Comparison of ENCODE assay signal across 15 mouse cellular contexts in the genomic region with DNA sequence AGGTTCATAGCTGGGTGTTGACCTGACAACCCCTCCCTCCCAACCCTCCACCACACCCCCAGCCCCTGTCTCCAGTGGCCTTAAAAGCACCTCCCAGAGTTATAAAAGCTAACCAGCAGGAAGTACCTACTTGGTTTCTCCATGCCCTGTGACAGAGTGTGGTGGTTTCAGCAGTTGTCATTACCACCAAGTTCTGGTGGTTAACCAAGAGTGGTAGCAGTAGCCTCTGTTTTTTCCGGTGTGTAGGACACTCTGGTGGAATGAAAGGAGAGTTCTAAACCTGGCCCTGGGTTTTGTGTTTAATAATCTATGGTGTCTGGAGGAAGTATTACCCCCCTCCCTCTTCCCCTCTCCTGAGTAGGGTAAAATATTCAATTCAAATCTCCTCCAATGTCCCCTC. TPM values are rescaled to one million over a fixed set of nuclear protein-coding genes. Genes with fewer than 3 reads are reported as not detected.
"Had no signal": no experiment of that assay in that cellular context is flagged by ENCODE, and none has a peak within 500 bp of the region (broad histone marks: within the 10 kb centered on the region; RNA-seq: fewer than 3 reads in every experiment).

No protein-coding gene starts in this region.

- H3K27ac ChIP-seq: midbrain, embryonic 13.5 days; midbrain, embryonic 15.5 days; neural tube, embryonic 12.5 days; stomach, embryonic 15.5 days; stomach, postnatal 0 days had no signal

- H3K4me2 ChIP-seq: lung, embryonic 14.5 days; midbrain, embryonic 11.5 days; midbrain, embryonic 13.5 days; midbrain, embryonic 15.5 days; neural tube, embryonic 12.5 days; stomach, embryonic 15.5 days had no signal

- H3K9me3 ChIP-seq: midbrain, embryonic 15.5 days; neural tube, embryonic 12.5 days; stomach, embryonic 15.5 days had no signal

- H3K27me3 ChIP-seq: megakaryocyte, embryonic 14.5 days; midbrain, embryonic 13.5 days; midbrain, embryonic 15.5 days; neural tube, embryonic 12.5 days; stomach, embryonic 15.5 days had no signal

- H3K4me3 ChIP-seq: megakaryocyte, embryonic 14.5 days; midbrain, embryonic 13.5 days; midbrain, embryonic 15.5 days; neural tube, embryonic 12.5 days; stomach, embryonic 15.5 days had no signal

- ATAC-seq: lung, postnatal 0 days; midbrain, embryonic 13.5 days; midbrain, embryonic 15.5 days had no signal

- DNase-seq: lung, adult 18-20 months; lung, embryonic 14.5 days; lung, postnatal 4 days; right cerebral cortex, postnatal 14 days; thymus, postnatal 14 days; thymus, postnatal 36 days had no signal

- H3K4me1 ChIP-seq: midbrain, embryonic 13.5 days; midbrain, embryonic 15.5 days; neural tube, embryonic 12.5 days; stomach, embryonic 15.5 days had no signal

- H3K36me3 ChIP-seq: midbrain, embryonic 15.5 days had no signal

- H3K9ac ChIP-seq: lung, embryonic 14.5 days; midbrain, embryonic 13.5 days; midbrain, embryonic 15.5 days; neural tube, embryonic 12.5 days; stomach, embryonic 15.5 days had no signal

RNA-seq across cellular contexts. Expression of gene Dctd, which starts 24.1 kb away (rescaled TPM):
- total RNA-seq: neutrophil, adult 5-6 weeks had no signal
